Mouse (Mus musculus) lung, embryonic 14.5 days (tissue): Measurements from ENCODE around the gene Sv2c. TPM values are rescaled to one million over a fixed set of nuclear protein-coding genes. Genes with fewer than 3 reads are reported as not detected.
"Not testable (repeated sequence)": the region's sequence is repeated elsewhere in the genome, so short reads cannot be mapped to it uniquely, and the experiment has no call there.

Experiments used
- ATAC-seq: fragments of 200-750 bp; cut with Nextera tagmentation; 2 replicates; pipeline ENCODE4 v1.8.0; 2017; ENCODE audit warnings: mild to moderate bottlenecking, moderate TSS enrichment, moderate library complexity; ENCODE audit not compliant: insufficient read depth
- DNase-seq: peaks from one replicate; pipeline ENCODE4 v3.0.0-alpha.2; 2015
- H3K27ac ChIP-seq: fragments of 300-500 bp; sonication (generic); 2 replicates; pipeline ENCODE4 v1.5.1; 2014; ENCODE audit warnings: low read depth, mild to moderate bottlenecking, moderate library complexity
- H3K27me3 ChIP-seq: fragments of 300-500 bp; sonication (generic); 2 replicates; pipeline ENCODE4 v1.6.1; 2014; ENCODE audit warnings: low read length, control low read depth; ENCODE audit not compliant: insufficient read depth
- H3K36me3 ChIP-seq: fragments of 300-500 bp; sonication (generic); 2 replicates; pipeline ENCODE4 v1.6.1; 2014; ENCODE audit warnings: control low read depth; ENCODE audit not compliant: insufficient read depth
- H3K4me1 ChIP-seq: fragments of 300-500 bp; sonication (generic); 2 replicates; pipeline ENCODE4 v1.6.1; 2014; ENCODE audit warnings: antibody characterized with exemption, control low read depth; ENCODE audit not compliant: insufficient read depth
- H3K4me2 ChIP-seq: fragments of 300-500 bp; sonication (generic); 2 replicates; pipeline ENCODE4 v1.6.1; 2014; ENCODE audit warnings: mild to moderate bottlenecking
- H3K4me3 ChIP-seq: fragments of 300-500 bp; sonication (generic); 2 replicates; pipeline ENCODE4 v1.5.1; 2014; ENCODE audit warnings: low read depth, low read length
- H3K9ac ChIP-seq: fragments of 300-500 bp; sonication (generic); 2 replicates; pipeline ENCODE4 v1.6.1; 2014
- H3K9me3 ChIP-seq: fragments of 300-500 bp; sonication (generic); 2 replicates; pipeline ENCODE4 v1.6.1; 2016; ENCODE audit warnings: low read depth, low read length, control low read depth
- CTCF ChIP-seq: IDR thresholded peaks from 2 replicates; pipeline ENCODE4 v1.5.1; 2016; ENCODE audit warnings: antibody characterized with exemption, low read depth
- WGBS: fragments of 180-500 bp; shearing (Covaris S2); extraction: QIAGEN DNeasy Blood & Tissue Kit; methylation state at CpG from one replicate; pipeline ENCODE4 v1.1.7; 2014; 5-methylcytosine and 5-hydroxymethylcytosine counted together
- polyA plus RNA-seq: library from polyadenylated mRNA; unstranded; fragments of >200 nt; fragmentation: Nextera tagmentation; extraction: Ambion mirVana; gene quantifications from 2 replicates; pipeline ENCODE4 v1.2.1, GENCODE M21; 2014

The Sv2c gene
- polyA plus RNA-seq, 1 experiment from 2014 or later, result 0.63 TPM

DNA sequence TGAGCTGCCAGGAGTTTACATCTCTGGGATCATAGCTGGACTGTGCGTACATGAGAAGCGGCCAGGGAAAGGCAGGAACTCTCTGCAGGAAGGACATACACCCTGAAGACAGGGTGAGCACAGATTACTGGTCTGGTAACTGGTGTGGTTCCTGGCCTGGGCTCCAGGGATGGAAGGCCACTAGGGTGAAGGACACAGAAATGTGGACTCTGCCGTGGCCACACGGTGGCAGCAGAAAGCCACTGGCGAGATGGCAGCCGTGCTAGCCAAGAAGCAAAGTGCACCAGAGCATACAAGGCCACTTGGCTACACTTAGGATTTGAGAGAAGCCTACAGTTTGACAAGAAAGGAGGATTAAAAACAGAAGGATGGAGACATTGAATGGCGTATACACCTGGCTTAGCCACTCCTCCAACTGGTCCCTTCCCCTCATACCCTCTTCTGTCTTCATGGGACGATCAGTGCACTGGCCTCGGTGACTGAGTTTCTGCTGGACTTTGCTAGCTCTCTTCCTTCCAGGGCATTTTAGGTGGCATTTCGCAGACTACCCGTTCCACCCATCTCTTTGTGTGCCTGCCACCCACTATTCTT is 158.9 kb downstream of the Sv2c start:
- Histone ChIP-seq H3K4me1 (no peaks in the 10 kb centered on the region), H3K9ac (no peak overlapping the region), H3K27ac (no peak overlapping the region), H3K36me3 (no peaks in the 10 kb centered on the region), H3K27me3 (no peaks in the 10 kb centered on the region), H3K9me3 (no peaks in the 10 kb centered on the region), H3K4me2 (no peak overlapping the region), H3K4me3 (no peak overlapping the region)
- ATAC-seq (peak; percentile 84), DNase-seq (peak; percentile 89)
- TF ChIP-seq CTCF, result peak; percentile 97
- WGBS, result 43% methylated on average over 11 of the region's 11 CpGs

DNA sequence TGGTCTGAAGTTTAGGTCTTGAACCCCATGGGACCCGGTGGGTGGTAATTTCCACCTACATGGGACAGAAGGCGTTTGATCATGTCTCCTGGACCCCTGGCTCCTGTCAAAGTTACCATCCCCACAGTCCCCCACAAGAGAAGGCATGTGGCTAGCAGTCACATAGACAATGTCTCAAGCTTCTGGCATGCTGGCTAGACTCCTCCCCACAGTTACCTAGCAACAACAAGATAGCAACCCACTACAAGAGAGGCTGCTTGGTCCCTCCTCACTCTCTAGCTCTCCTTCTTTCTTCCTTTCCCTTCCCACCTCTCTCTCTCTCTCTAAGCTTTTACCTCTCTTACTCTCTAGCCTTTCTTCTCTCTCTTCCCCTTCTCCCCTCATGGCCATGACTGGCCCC is 164.3 kb downstream of the Sv2c start:
- not testable (repeated sequence) for H3K27ac ChIP-seq, DNase-seq, H3K9ac ChIP-seq, H3K36me3 ChIP-seq, H3K4me2 ChIP-seq, H3K4me1 ChIP-seq, H3K9me3 ChIP-seq, H3K27me3 ChIP-seq, H3K4me3 ChIP-seq
- 84% methylated on average over 2 of the region's 2 CpGs for WGBS
- ATAC-seq, result 0 out of 2 replicates have a peak, but pooled peaks have one; percentile 7

DNA sequence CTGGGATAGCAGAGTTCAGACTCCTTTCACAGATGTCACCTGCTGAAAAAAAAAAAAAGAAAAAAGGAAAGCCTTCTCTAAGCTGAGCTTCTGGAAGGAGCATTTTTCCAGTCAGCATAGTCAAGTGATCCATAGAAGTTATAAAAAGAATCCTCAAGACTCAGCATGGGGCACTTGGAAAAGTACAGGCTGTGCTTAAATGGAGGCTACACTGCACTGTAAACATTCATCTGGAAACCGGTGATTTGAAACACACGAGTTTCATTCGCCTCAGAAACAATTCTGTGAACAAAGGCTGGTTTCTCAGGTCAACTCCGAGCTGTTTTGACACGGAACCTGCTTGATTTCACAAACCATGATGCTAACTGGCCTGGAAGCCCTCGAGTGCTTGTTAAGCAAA is 165.6 kb downstream of the Sv2c start:
- H3K9me3 ChIP-seq, result no peaks in the 10 kb centered on the region
- ATAC-seq (no peak), DNase-seq (no peak)
- no peaks in the 10 kb centered on the region for H3K4me1 ChIP-seq
- no peaks in the 10 kb centered on the region for H3K36me3 ChIP-seq
- no peak overlapping the region for H3K27ac ChIP-seq
- no peaks in the 10 kb centered on the region for H3K27me3 ChIP-seq
- no peak overlapping the region for H3K9ac ChIP-seq
- TF ChIP-seq CTCF, result no peak
- H3K4me3 ChIP-seq, result no peak overlapping the region
- H3K4me2 ChIP-seq, result no peak overlapping the region
- 67% methylated on average over 6 of the region's 6 CpGs for WGBS

DNA sequence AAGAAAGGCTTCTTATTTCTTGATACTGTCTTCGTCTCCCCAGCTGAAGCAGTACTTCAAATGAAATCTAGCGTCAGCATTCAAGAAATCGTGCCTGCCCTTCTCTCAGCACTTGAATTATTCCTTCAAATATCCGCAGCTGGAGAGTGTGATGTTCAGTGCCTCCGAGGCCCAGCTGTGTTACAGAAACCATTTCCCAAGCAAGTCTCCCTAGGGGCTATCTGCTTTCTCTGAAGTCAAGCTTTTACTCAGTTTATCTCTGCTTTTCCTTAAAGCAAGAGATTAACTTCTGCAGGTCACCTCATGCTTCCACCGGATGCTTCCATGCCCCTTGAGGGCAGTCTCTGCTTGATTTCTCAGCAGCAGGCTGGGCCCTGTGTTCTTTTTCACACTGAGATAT is 166.8 kb downstream of the Sv2c start:
- TF ChIP-seq CTCF, result no peak
- H3K27me3 ChIP-seq, result 0 out of 2 replicates have a peak, but pooled peaks cover 5% of the 10 kb centered on the region
- no peak overlapping the region for H3K4me2 ChIP-seq
- H3K36me3 ChIP-seq, result no peaks in the 10 kb centered on the region
- no peak overlapping the region for H3K4me3 ChIP-seq
- H3K9me3 ChIP-seq, result no peaks in the 10 kb centered on the region
- WGBS, result 49% methylated on average over 6 of the region's 6 CpGs
- no peaks in the 10 kb centered on the region; the same call in 1 of the 2 replicates for H3K4me1 ChIP-seq
- DNase-seq (no peak), ATAC-seq (no peak)
- no peak overlapping the region for H3K9ac ChIP-seq
- H3K27ac ChIP-seq, result no peak overlapping the region

DNA sequence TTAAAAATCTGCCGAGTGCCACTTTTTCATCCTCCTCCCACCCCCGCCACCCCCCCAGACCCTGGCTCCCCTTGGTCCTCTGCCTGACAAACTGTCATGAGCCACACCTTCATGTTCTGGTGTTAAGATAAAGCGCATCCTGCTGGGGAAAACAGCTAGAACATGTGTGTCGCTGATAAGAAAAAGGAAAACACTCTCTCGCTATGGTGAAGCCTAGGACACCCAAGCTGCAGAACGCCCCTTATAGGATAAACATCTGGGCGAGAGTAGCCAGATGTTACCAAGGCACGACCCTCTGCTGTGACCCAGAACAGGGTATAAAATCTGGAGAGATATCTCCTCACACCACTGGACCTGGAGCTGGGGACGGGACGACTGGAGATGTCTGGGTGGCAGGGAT is 167.2 kb downstream of the Sv2c start:
- H3K36me3 ChIP-seq, result no peaks in the 10 kb centered on the region
- no peak overlapping the region for H3K4me2 ChIP-seq
- WGBS, result 38% methylated on average over 10 of the region's 10 CpGs
- H3K9me3 ChIP-seq, result no peaks in the 10 kb centered on the region
- H3K9ac ChIP-seq, result no peak overlapping the region
- no peak for ATAC-seq
- no peak for TF ChIP-seq CTCF
- no peak overlapping the region for H3K4me3 ChIP-seq
- no peak overlapping the region for H3K27ac ChIP-seq
- H3K4me1 ChIP-seq, result no peaks in the 10 kb centered on the region; the same call in 1 of the 2 replicates
- 0 out of 2 replicates have a peak, but pooled peaks cover 5% of the 10 kb centered on the region for H3K27me3 ChIP-seq
- DNase-seq, result no peak

DNA sequence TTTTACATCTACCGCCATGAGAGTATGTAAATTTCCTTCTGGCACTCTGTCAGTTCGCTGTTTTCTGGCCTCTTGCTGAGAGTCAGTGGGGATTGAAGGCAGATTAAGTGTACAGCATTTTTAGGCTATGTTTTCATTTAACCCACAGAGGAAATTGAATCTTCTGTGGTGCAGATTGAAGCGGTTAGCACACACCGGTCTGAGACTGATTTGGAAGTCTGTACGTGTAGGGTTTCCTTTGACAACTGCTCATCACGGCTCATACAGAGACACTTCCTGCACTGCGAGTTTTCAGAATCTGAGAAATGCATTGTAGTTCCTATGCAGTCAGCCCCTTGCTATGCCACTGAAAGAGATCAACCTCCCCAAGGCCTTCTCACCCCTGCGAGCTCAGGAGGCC is 168.2 kb downstream of the Sv2c start:
- no peaks in the 10 kb centered on the region for H3K9me3 ChIP-seq
- no peaks in the 10 kb centered on the region for H3K36me3 ChIP-seq
- H3K9ac ChIP-seq, result no peak overlapping the region
- 0 out of 2 replicates have a peak, but pooled peaks cover 5% of the 10 kb centered on the region for H3K27me3 ChIP-seq
- no peak for TF ChIP-seq CTCF
- ATAC-seq (no peak), DNase-seq (no peak)
- no peak overlapping the region for H3K4me3 ChIP-seq
- 51% methylated on average over 8 of the region's 8 CpGs for WGBS
- peaks cover 5% of the 10 kb centered on the region for H3K4me1 ChIP-seq
- no peak overlapping the region for H3K27ac ChIP-seq
- no peak overlapping the region for H3K4me2 ChIP-seq

DNA sequence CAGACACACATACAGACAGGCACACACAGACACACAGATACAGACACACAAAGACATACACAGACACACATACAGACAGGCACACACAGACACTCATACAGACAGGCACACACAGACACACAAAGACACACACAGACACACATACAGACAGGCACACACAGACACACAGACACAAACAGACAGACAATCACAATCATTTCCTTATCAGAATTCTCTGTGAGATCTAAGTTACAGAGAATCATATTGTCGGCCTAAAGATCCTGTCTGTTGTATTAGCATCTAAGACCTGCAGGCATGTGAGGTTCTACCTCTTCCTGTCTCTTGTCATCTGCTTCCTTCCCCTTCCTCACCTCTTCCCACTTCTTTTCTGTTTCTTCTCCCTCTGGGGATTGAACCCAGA is 168.7 kb downstream of the Sv2c start:
- no peak for TF ChIP-seq CTCF
- H3K27ac ChIP-seq, result no peak overlapping the region
- no peaks in the 10 kb centered on the region for H3K36me3 ChIP-seq
- ATAC-seq (no peak), DNase-seq (no peak)
- no peak overlapping the region for H3K9ac ChIP-seq
- H3K4me3 ChIP-seq, result no peak overlapping the region
- 78% methylated on average over 1 of the region's 1 CpGs for WGBS
- peaks cover 5% of the 10 kb centered on the region for H3K4me1 ChIP-seq
- no peak overlapping the region for H3K4me2 ChIP-seq
- H3K9me3 ChIP-seq, result no peaks in the 10 kb centered on the region
- H3K27me3 ChIP-seq, result 0 out of 2 replicates have a peak, but pooled peaks cover 5% of the 10 kb centered on the region
